Mouse (Mus musculus): Measurements from ENCODE around the gene Rps16.

The Rps16 gene

GRCm38 (mm10) chr7:28350155-28350883, at the start of gene Rps16:
TSS of gene Rps16 (plus strand) at chr7:28350652.
- peak; percentile 96 to 97 for DNase-seq

- DNase-seq = peak; percentile 34 to 58
Observed at GRCm38 (mm10) chr7:28301616-28302433, 48.6 kb upstream of the Rps16 start, which contains the start of gene Dll3. TSS of gene Dll3 (minus strand) at chr7:28302238.

GRCm38 (mm10) chr7:28305641-28306040, 44.8 kb upstream of the Rps16 start:
- no peak for DNase-seq

- no peak for DNase-seq
Observed at GRCm38 (mm10) chr7:28306216-28306615, 44.2 kb upstream of the Rps16 start.

- no peak for DNase-seq
Observed at GRCm38 (mm10) chr7:28309737-28310136, 40.7 kb upstream of the Rps16 start.

GRCm38 (mm10) chr7:28311151-28311925, 39.1 kb upstream of the Rps16 start:
- DNase-seq = no peak

- DNase-seq = peak; percentile 89 to 97
Observed at GRCm38 (mm10) chr7:28311926-28312543, 38.4 kb upstream of the Rps16 start, which contains the start of gene Timm50. TSS of gene Timm50 (minus strand) at chr7:28312072.

- no peak for DNase-seq
Observed at GRCm38 (mm10) chr7:28318036-28318435, 32.4 kb upstream of the Rps16 start.

- DNase-seq = no peak
Observed at GRCm38 (mm10) chr7:28318714-28319113, 31.7 kb upstream of the Rps16 start.

GRCm38 (mm10) chr7:28321974-28322720, 28.3 kb upstream of the Rps16 start:
- DNase-seq = no peak

GRCm38 (mm10) chr7:28325293-28325692, 25.2 kb upstream of the Rps16 start:
- DNase-seq = no peak

GRCm38 (mm10) chr7:28326457-28326856, 24.0 kb upstream of the Rps16 start:
- no peak for DNase-seq

- no peak for DNase-seq
Observed at GRCm38 (mm10) chr7:28328260-28328659, 22.2 kb upstream of the Rps16 start.

- no peak for DNase-seq
Observed at GRCm38 (mm10) chr7:28334534-28334933, 15.9 kb upstream of the Rps16 start.

- no peak for DNase-seq
Observed at GRCm38 (mm10) chr7:28335471-28335870, 15.0 kb upstream of the Rps16 start.

- peak; percentile 94 to 95 for DNase-seq
Observed at GRCm38 (mm10) chr7:28338108-28338998, 12.1 kb upstream of the Rps16 start, which contains the start of gene Supt5. TSS of gene Supt5 (minus strand) at chr7:28338746.

GRCm38 (mm10) chr7:28339213-28339917, 11.1 kb upstream of the Rps16 start:
- peak; percentile 38 to 54 for DNase-seq

- DNase-seq = no peak
Observed at GRCm38 (mm10) chr7:28341381-28341780, 9.1 kb upstream of the Rps16 start.

- peak in 1 of 2 experiments; percentile 73 for DNase-seq
Observed at GRCm38 (mm10) chr7:28344637-28345036, 5.8 kb upstream of the Rps16 start.

- no peak for DNase-seq
Observed at GRCm38 (mm10) chr7:28347746-28348145, 2.7 kb upstream of the Rps16 start.

All from spleen, adult 18-20 months (tissue).